Mouse (Mus musculus) lung, embryonic 16.5 days (tissue): ENCODE data around the gene Kcnk5. TPM values are rescaled to one million over a fixed set of nuclear protein-coding genes. Genes with fewer than 3 reads are reported as not detected.

ENCODE experiments used
- ATAC-seq: fragments of 200-750 bp; cut with Nextera tagmentation; 2 replicates; pipeline ENCODE4 v1.8.0; 2017; ENCODE audit warnings: low read depth, mild to moderate bottlenecking, moderate library complexity
- H3K27ac ChIP-seq: fragments of 300-500 bp; sonication (generic); 2 replicates; pipeline ENCODE4 v1.5.1; 2014; ENCODE audit warnings: mild to moderate bottlenecking, control low read depth, low read length
- H3K27me3 ChIP-seq: fragments of 300-500 bp; sonication (generic); 2 replicates; pipeline ENCODE4 v1.6.1; 2014; ENCODE audit warnings: low read depth, low read length, mixed read lengths; ENCODE audit not compliant: control insufficient read depth, insufficient read depth
- H3K36me3 ChIP-seq: fragments of 300-500 bp; sonication (generic); 2 replicates; pipeline ENCODE4 v1.6.1; 2014; ENCODE audit warnings: low read length; ENCODE audit not compliant: control insufficient read depth, insufficient read depth
- H3K4me1 ChIP-seq: fragments of 300-500 bp; sonication (generic); replicated peaks from 2 replicates; pipeline ENCODE4 v1.6.1; 2014; ENCODE audit warnings: low read length, mixed read lengths; ENCODE audit not compliant: control insufficient read depth, insufficient read depth
- H3K4me2 ChIP-seq: fragments of 300-500 bp; sonication (generic); 2 replicates; pipeline ENCODE4 v1.6.1; 2014; ENCODE audit warnings: low read depth, low read length, control low read depth
- H3K4me3 ChIP-seq: fragments of 300-500 bp; sonication (generic); 2 replicates; pipeline ENCODE4 v1.5.1; 2014; ENCODE audit warnings: mild to moderate bottlenecking, low read length, control low read depth
- H3K9ac ChIP-seq: fragments of 300-500 bp; sonication (generic); 2 replicates; pipeline ENCODE4 v1.6.1; 2014; ENCODE audit warnings: low read length, control low read depth
- H3K9me3 ChIP-seq: fragments of 300-500 bp; sonication (generic); 2 replicates; pipeline ENCODE4 v1.6.1; 2016; ENCODE audit warnings: low read length; ENCODE audit not compliant: control insufficient read depth
- WGBS: fragments of 180-500 bp; shearing (Covaris S2); extraction: QIAGEN DNeasy Blood & Tissue Kit; methylation state at CpG from one replicate; pipeline ENCODE4 v1.1.7; 2014; 5-methylcytosine and 5-hydroxymethylcytosine counted together
- polyA plus RNA-seq: library from polyadenylated mRNA; unstranded; fragments of >200 nt; fragmentation: Nextera tagmentation; extraction: Ambion mirVana; gene quantifications from 2 replicates; pipeline ENCODE4 v1.2.1, GENCODE M21; 2015

Kcnk5 gene
- polyA plus RNA-seq, 1 experiment from 2014 or later = 14.2 TPM

- no peak for ATAC-seq
Measured at GRCm38 (mm10) chr14:20223253-20223652, 41.6 kb upstream of the Kcnk5 start.

GRCm38 (mm10) chr14:20221083-20221482 lies 39.5 kb upstream of the Kcnk5 start:
- H3K36me3 ChIP-seq = no peaks in the 10 kb centered on the region
- H3K27ac ChIP-seq = no peak overlapping the region
- no peak overlapping the region for H3K9ac ChIP-seq
- H3K4me3 ChIP-seq = no peak overlapping the region
- no peak for ATAC-seq
- peaks cover 12% of the 10 kb centered on the region for H3K4me1 ChIP-seq
- H3K9me3 ChIP-seq = no peaks in the 10 kb centered on the region
- WGBS = 68% methylated on average over 7 of the region's 7 CpGs
- H3K4me2 ChIP-seq = no peak overlapping the region
- H3K27me3 ChIP-seq = no peaks in the 10 kb centered on the region

More at GRCm38 (mm10) chr14:20223253-20223652, 41.6 kb upstream of the Kcnk5 start:
- H3K27me3 ChIP-seq = no peaks in the 10 kb centered on the region
- no peaks in the 10 kb centered on the region for H3K36me3 ChIP-seq
- peaks cover 15% of the 10 kb centered on the region for H3K4me1 ChIP-seq
- H3K4me2 ChIP-seq = no peak overlapping the region
- no peaks in the 10 kb centered on the region for H3K9me3 ChIP-seq
- H3K27ac ChIP-seq = no peak overlapping the region
- H3K9ac ChIP-seq = no peak overlapping the region
- WGBS = 85% methylated on average over 5 of the region's 5 CpGs
- no peak overlapping the region for H3K4me3 ChIP-seq

- ATAC-seq = no peak
- Histone ChIP-seq H3K9me3 (no peaks in the 10 kb centered on the region), H3K9ac (no peak overlapping the region), H3K4me2 (no peak overlapping the region), H3K4me1 (peaks cover 7% of the 10 kb centered on the region), H3K36me3 (no peaks in the 10 kb centered on the region), H3K27me3 (no peaks in the 10 kb centered on the region), H3K4me3 (no peak overlapping the region), H3K27ac (no peak overlapping the region)
- WGBS = 56% methylated on average over 1 of the region's 1 CpGs
Measured at GRCm38 (mm10) chr14:20219849-20220248, 38.2 kb upstream of the Kcnk5 start.

DNA sequence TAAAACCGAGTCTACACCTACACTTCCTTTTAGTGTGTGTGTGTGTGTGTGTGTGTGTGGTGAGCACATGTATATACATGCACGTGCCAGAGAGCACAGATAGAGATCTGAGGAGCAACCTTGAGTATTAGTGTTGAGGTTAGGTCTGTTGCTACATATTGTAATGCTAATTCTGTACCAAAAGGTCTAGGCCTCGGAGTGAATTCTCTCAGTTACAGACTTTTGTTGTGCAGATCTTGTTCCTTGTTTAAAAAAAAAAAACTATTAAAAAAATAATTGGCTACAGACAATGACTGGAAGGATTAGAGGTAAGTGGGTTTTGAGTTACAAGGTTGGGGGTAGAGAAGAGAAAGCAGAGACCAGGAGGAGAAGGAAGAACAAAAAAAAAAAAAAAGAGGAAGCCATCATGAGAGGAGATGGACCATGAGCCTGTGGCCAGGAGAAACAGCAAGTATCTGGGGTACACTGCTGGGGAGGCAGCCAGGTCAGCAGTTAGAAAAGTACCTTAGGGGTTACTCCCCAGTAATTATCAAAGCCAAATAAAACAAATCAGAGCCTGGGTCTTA lies 35.8 kb upstream of the Kcnk5 start:
- no peak overlapping the region for H3K9ac ChIP-seq
- H3K4me1 ChIP-seq = no peaks in the 10 kb centered on the region
- 52% methylated on average over 3 of the region's 3 CpGs for WGBS

GRCm38 (mm10) chr14:20216561-20217298 lies 35.1 kb upstream of the Kcnk5 start:
- H3K9me3 ChIP-seq = no peaks in the 10 kb centered on the region
- 78% methylated on average over 7 of the region's 7 CpGs for WGBS
- no peaks in the 10 kb centered on the region for H3K36me3 ChIP-seq
- H3K27ac ChIP-seq = no peak overlapping the region
- no peak overlapping the region for H3K4me2 ChIP-seq
- H3K9ac ChIP-seq = no peak overlapping the region
- H3K27me3 ChIP-seq = no peaks in the 10 kb centered on the region
- no peaks in the 10 kb centered on the region for H3K4me1 ChIP-seq
- ATAC-seq = no peak
- H3K4me3 ChIP-seq = no peak overlapping the region

More for the DNA sequence above, 35.8 kb upstream of the Kcnk5 start:
- no peak for ATAC-seq
- Histone ChIP-seq H3K27ac (no peak overlapping the region), H3K36me3 (no peaks in the 10 kb centered on the region), H3K27me3 (no peaks in the 10 kb centered on the region), H3K9me3 (no peaks in the 10 kb centered on the region), H3K4me3 (no peak overlapping the region), H3K4me2 (no peak overlapping the region)

DNA sequence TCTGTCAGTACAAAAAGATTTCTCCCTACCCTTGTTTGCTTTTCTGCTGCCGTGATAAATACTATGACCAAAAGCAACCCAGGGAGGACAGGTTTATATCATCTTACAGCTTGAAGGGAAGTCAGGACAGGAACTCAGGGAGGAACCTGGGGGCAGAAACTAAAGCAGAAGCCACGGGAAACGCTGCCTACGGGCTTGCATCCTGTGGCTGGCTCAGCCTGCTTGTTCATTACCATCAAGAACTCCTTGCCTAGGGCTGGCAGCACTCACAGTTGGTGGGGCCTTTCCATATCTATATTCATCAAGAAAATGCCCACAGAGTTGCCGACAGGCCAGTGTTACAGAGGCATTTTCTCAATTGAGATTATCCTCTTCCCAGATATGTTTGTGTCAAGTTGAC lies 34.2 kb upstream of the Kcnk5 start:
- Histone ChIP-seq H3K27ac (no peak overlapping the region), H3K4me3 (no peak overlapping the region), H3K36me3 (no peaks in the 10 kb centered on the region), H3K9ac (no peak overlapping the region), H3K9me3 (no peaks in the 10 kb centered on the region), H3K27me3 (no peaks in the 10 kb centered on the region), H3K4me1 (no peaks in the 10 kb centered on the region), H3K4me2 (no peak overlapping the region)
- no peak for ATAC-seq
- 25% methylated on average over 5 of the region's 5 CpGs for WGBS

DNA sequence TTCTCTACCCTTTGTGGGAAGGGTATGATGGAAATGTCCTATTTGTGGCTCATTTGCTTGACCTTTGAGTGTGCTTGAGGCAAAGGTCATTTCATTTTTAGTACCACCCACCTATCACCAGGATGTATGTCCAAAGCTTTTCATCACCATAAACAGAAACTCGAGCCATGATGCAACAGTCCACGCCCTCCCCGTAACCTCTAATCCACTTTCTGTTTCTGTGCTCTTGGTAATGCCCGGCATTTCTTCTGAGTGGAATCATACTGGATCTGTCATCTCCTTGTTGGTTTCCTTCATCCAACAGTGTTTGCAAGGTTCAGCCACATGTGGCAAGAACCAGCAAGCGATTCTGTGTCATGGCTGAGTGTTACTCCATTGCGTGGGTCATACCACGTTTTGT lies 32.5 kb upstream of the Kcnk5 start:
- ATAC-seq = no peak
- H3K27ac ChIP-seq = no peak overlapping the region
- H3K27me3 ChIP-seq = no peaks in the 10 kb centered on the region
- H3K4me1 ChIP-seq = no peaks in the 10 kb centered on the region
- no peak overlapping the region for H3K9ac ChIP-seq
- no peak overlapping the region for H3K4me2 ChIP-seq
- no peak overlapping the region for H3K4me3 ChIP-seq
- WGBS = 70% methylated on average over 7 of the region's 7 CpGs
- H3K9me3 ChIP-seq = no peaks in the 10 kb centered on the region
- H3K36me3 ChIP-seq = no peaks in the 10 kb centered on the region

- no peak for ATAC-seq
- Histone ChIP-seq H3K27ac (no peak overlapping the region), H3K4me1 (no peaks in the 10 kb centered on the region), H3K4me2 (no peak overlapping the region), H3K9ac (no peak overlapping the region), H3K27me3 (no peaks in the 10 kb centered on the region), H3K4me3 (no peak overlapping the region), H3K36me3 (no peaks in the 10 kb centered on the region), H3K9me3 (no peaks in the 10 kb centered on the region)
- WGBS = 58% methylated on average over 9 of the region's 9 CpGs
Measured at GRCm38 (mm10) chr14:20211754-20212601, 30.4 kb upstream of the Kcnk5 start.

GRCm38 (mm10) chr14:20209926-20210325 lies 28.3 kb upstream of the Kcnk5 start:
- H3K4me3 ChIP-seq = no peak overlapping the region
- no peak for ATAC-seq
- WGBS = 62% methylated on average over 7 of the region's 7 CpGs
- H3K27ac ChIP-seq = no peak overlapping the region
- H3K36me3 ChIP-seq = no peaks in the 10 kb centered on the region
- H3K9ac ChIP-seq = no peak overlapping the region
- no peak overlapping the region for H3K4me2 ChIP-seq
- no peaks in the 10 kb centered on the region for H3K9me3 ChIP-seq
- H3K27me3 ChIP-seq = no peaks in the 10 kb centered on the region
- no peaks in the 10 kb centered on the region for H3K4me1 ChIP-seq
